In genomic region chr15:79242574-79243233, GRCm38 (mm10) we compare ENCODE assay signal across 9 mouse cellular contexts. TPM values are rescaled to one million over a fixed set of nuclear protein-coding genes. Genes with fewer than 3 reads are reported as not detected.
DNase-seq lines count a peak whose midpoint lies in the region; ATAC-seq and TF ChIP-seq lines count a peak whose summit lies in the region.
"Had no signal": no experiment of that assay in that cellular context is flagged by ENCODE, and none has a peak within 500 bp of the region (broad histone marks: within the 10 kb centered on the region; RNA-seq: fewer than 3 reads in every experiment).

No protein-coding gene starts in this region.

- no peak for DNase-seq in kidney, postnatal 0 days (ENCODE audit: low spot score)
- no peak for DNase-seq in kidney, postnatal 14 days
- no peak for DNase-seq in midbrain, postnatal 0 days (ENCODE audit: low spot score)
- no peak for DNase-seq in adrenal gland, adult 18-20 months (ENCODE audit: low spot score in 2 of 2)
- DNase-seq in layer of hippocampus, adult 8-10 months (ENCODE audit: low spot score in 2 of 2), result no peak
- no peak for DNase-seq in cerebellum, postnatal 14 days

- no peak for TF ChIP-seq CTCF in kidney, postnatal 0 days (IDR thresholded peaks at IDR 0.05; ENCODE audit: low read depth)
- no peak for TF ChIP-seq CTCF in intestine, postnatal 0 days (IDR thresholded peaks at IDR 0.05; ENCODE audit: low read depth)
- TF ChIP-seq CTCF in midbrain, postnatal 0 days (IDR thresholded peaks at IDR 0.05), result no peak

- H3K4me2 ChIP-seq in kidney, postnatal 0 days (ENCODE audit: low read length), result no peak overlapping the region
- no peak overlapping the region for H3K4me2 ChIP-seq in forebrain, embryonic 13.5 days
- no peak overlapping the region for H3K4me2 ChIP-seq in intestine, postnatal 0 days (replicated peaks; ENCODE audit: low read depth)
- no peak overlapping the region for H3K4me2 ChIP-seq in midbrain, postnatal 0 days (ENCODE audit: low read depth, low read length, poor library complexity, severe bottlenecking)

- H3K27me3 ChIP-seq in kidney, postnatal 0 days (ENCODE audit: insufficient read depth, low read length), result no peaks in the 10 kb centered on the region
- no peaks in the 10 kb centered on the region for H3K27me3 ChIP-seq in forebrain, embryonic 13.5 days
- H3K27me3 ChIP-seq in intestine, postnatal 0 days (replicated peaks; ENCODE audit: control insufficient read depth, insufficient read depth, low read length), result no peaks in the 10 kb centered on the region
- no peaks in the 10 kb centered on the region for H3K27me3 ChIP-seq in midbrain, postnatal 0 days (ENCODE audit: insufficient read depth, low read length)

- peak; percentile 18 for ATAC-seq in kidney, postnatal 0 days (replicated peaks; ENCODE audit: low FRiP score, low read depth)
- no peak; the same call in 1 of the 2 replicates for ATAC-seq in forebrain, embryonic 13.5 days
- peak; percentile 28 for ATAC-seq in intestine, postnatal 0 days
- peak; percentile 4; the same call in 1 of the 2 replicates for ATAC-seq in midbrain, postnatal 0 days (ENCODE audit: low FRiP score)

- no peak overlapping the region for H3K9ac ChIP-seq in kidney, postnatal 0 days (ENCODE audit: low read depth, low read length)
- H3K9ac ChIP-seq in forebrain, embryonic 13.5 days, result no peak overlapping the region
- no peak overlapping the region for H3K9ac ChIP-seq in intestine, postnatal 0 days (ENCODE audit: low read depth, low read length)
- no peak overlapping the region for H3K9ac ChIP-seq in midbrain, postnatal 0 days (replicated peaks; ENCODE audit: low read length, poor library complexity, severe bottlenecking)

- H3K27ac ChIP-seq in kidney, postnatal 0 days, result no peak overlapping the region
- H3K27ac ChIP-seq in forebrain, embryonic 13.5 days, result 0 out of 2 replicates have a peak overlapping the region, but pooled peaks have one; percentile 4
- H3K27ac ChIP-seq in intestine, postnatal 0 days (ENCODE audit: low read depth, low read length), result no peak overlapping the region; the same call in 1 of the 2 replicates
- H3K27ac ChIP-seq in midbrain, postnatal 0 days (ENCODE audit: low read depth, low read length), result peak overlapping the region; percentile 43; the same call in 1 of the 2 replicates

- H3K4me1 ChIP-seq in kidney, postnatal 0 days (replicated peaks; ENCODE audit: insufficient read depth, low read length), result no peaks in the 10 kb centered on the region
- peaks cover 13% of the 10 kb centered on the region for H3K4me1 ChIP-seq in forebrain, embryonic 13.5 days
- H3K4me1 ChIP-seq in intestine, postnatal 0 days (replicated peaks; ENCODE audit: control insufficient read depth, insufficient read depth, low read length), result no peaks in the 10 kb centered on the region
- H3K4me1 ChIP-seq in midbrain, postnatal 0 days (ENCODE audit: insufficient read depth, low read length), result no peaks in the 10 kb centered on the region

- no peaks in the 10 kb centered on the region for H3K9me3 ChIP-seq in kidney, postnatal 0 days (replicated peaks; ENCODE audit: low read length)
- H3K9me3 ChIP-seq in forebrain, embryonic 13.5 days (replicated peaks), result no peaks in the 10 kb centered on the region
- H3K9me3 ChIP-seq in intestine, postnatal 0 days (ENCODE audit: control insufficient read depth), result no peaks in the 10 kb centered on the region
- H3K9me3 ChIP-seq in midbrain, postnatal 0 days (ENCODE audit: low read length), result no peaks in the 10 kb centered on the region

- 66% methylated on average over 13 of the region's 13 CpGs for WGBS in kidney, postnatal 0 days
- WGBS in forebrain, embryonic 13.5 days, result 73% methylated on average over 13 of the region's 13 CpGs
- 71% methylated on average over 13 of the region's 13 CpGs for WGBS in intestine, postnatal 0 days
- 75% methylated on average over 13 of the region's 13 CpGs for WGBS in midbrain, postnatal 0 days

- peaks cover 42% of the 10 kb centered on the region for H3K36me3 ChIP-seq in kidney, postnatal 0 days (ENCODE audit: insufficient read depth, low read length)
- H3K36me3 ChIP-seq in forebrain, embryonic 13.5 days (ENCODE audit: poor library complexity, severe bottlenecking), result peaks cover 89% of the 10 kb centered on the region
- H3K36me3 ChIP-seq in intestine, postnatal 0 days (ENCODE audit: control insufficient read depth, insufficient read depth), result peaks cover 66% of the 10 kb centered on the region
- peaks cover 52% of the 10 kb centered on the region for H3K36me3 ChIP-seq in midbrain, postnatal 0 days (ENCODE audit: insufficient read depth, low read length)

- no peak overlapping the region for H3K4me3 ChIP-seq in kidney, postnatal 0 days (replicated peaks; ENCODE audit: low read depth, low read length)
- no peak overlapping the region for H3K4me3 ChIP-seq in forebrain, embryonic 13.5 days
- H3K4me3 ChIP-seq in intestine, postnatal 0 days (ENCODE audit: low read depth, low read length), result no peak overlapping the region
- no peak overlapping the region for H3K4me3 ChIP-seq in midbrain, postnatal 0 days (ENCODE audit: low read depth, low read length)

RNA-seq across cellular contexts. Expression of gene Slc16a8, which starts 11.9 kb away (rescaled TPM):
- polyA plus RNA-seq in kidney, postnatal 0 days (2015; fragmentation: Nextera tagmentation; extraction: Ambion mirVana), result 0.23 TPM in 1 of 2 replicates, not detected in the other
- 0.09 and 0.39 TPM in 2 replicates for polyA plus RNA-seq in forebrain, embryonic 13.5 days (2015; fragmentation: Nextera tagmentation; extraction: Ambion mirVana)
- polyA plus RNA-seq in intestine, postnatal 0 days (2015; fragmentation: Nextera tagmentation; extraction: Ambion mirVana), result 0.12 TPM in 1 of 2 replicates, not detected in the other
- total RNA-seq in midbrain, postnatal 0 days (2014; rRNA removed), result 0.93 TPM in 1 of 2 replicates, not detected in the other
- polyA plus RNA-seq in midbrain, postnatal 0 days (2015; fragmentation: Nextera tagmentation; extraction: Ambion mirVana), result 0.45 and 0.54 TPM in 2 replicates
- total RNA-seq in adrenal gland, adult 18-20 months (2021), result not detected
- total RNA-seq in layer of hippocampus, adult 8-10 months (2022), result under 1 TPM in 1 of 4 experiments, not detected in 3; 0.30 TPM
- total RNA-seq: liver, adult 2 months had no signal
- polyA plus RNA-seq: liver, adult 2 months had no signal

RNA-seq across cellular contexts. Expression of gene Gm49486, which starts 13.5 kb away (rescaled TPM):
- 0.33 and 0.42 TPM in 2 replicates for polyA plus RNA-seq in kidney, postnatal 0 days (2015; fragmentation: Nextera tagmentation; extraction: Ambion mirVana)
- 0.96 and 1.3 TPM in 2 replicates for polyA plus RNA-seq in forebrain, embryonic 13.5 days (2015; fragmentation: Nextera tagmentation; extraction: Ambion mirVana)
- 0.14 and 0.30 TPM in 2 replicates for polyA plus RNA-seq in intestine, postnatal 0 days (2015; fragmentation: Nextera tagmentation; extraction: Ambion mirVana)
- total RNA-seq in midbrain, postnatal 0 days (2014; rRNA removed), result 1.8 and 3.7 TPM in 2 replicates
- 1.1 and 2.0 TPM in 2 replicates for polyA plus RNA-seq in midbrain, postnatal 0 days (2015; fragmentation: Nextera tagmentation; extraction: Ambion mirVana)
- under 1 TPM in 1 of 2 experiments, not detected in 1; 0.29 TPM for total RNA-seq in adrenal gland, adult 18-20 months (2021)
- total RNA-seq in layer of hippocampus, adult 8-10 months (2022), result under 1 TPM; 0.20 to 0.77 (median 0.49) TPM
- total RNA-seq: liver, adult 2 months had no signal
- polyA plus RNA-seq: liver, adult 2 months had no signal

RNA-seq across cellular contexts. Expression of gene Pick1, which starts 13.7 kb away (rescaled TPM):
- 31.8 and 35.6 TPM in 2 replicates for polyA plus RNA-seq in kidney, postnatal 0 days (2015; fragmentation: Nextera tagmentation; extraction: Ambion mirVana)
- polyA plus RNA-seq in forebrain, embryonic 13.5 days (2015; fragmentation: Nextera tagmentation; extraction: Ambion mirVana), result 68.1 and 74.3 TPM in 2 replicates
- polyA plus RNA-seq in intestine, postnatal 0 days (2015; fragmentation: Nextera tagmentation; extraction: Ambion mirVana), result 21.9 and 24.6 TPM in 2 replicates
- 65.8 and 81.1 TPM in 2 replicates for total RNA-seq in midbrain, postnatal 0 days (2014; rRNA removed)
- 78.1 and 84.2 TPM in 2 replicates for polyA plus RNA-seq in midbrain, postnatal 0 days (2015; fragmentation: Nextera tagmentation; extraction: Ambion mirVana)
- 10 to 100 TPM; 15.7 to 18.4 TPM for total RNA-seq in adrenal gland, adult 18-20 months (2021)
- 10 to 100 TPM; 46.2 to 63.5 (median 50.6) TPM for total RNA-seq in layer of hippocampus, adult 8-10 months (2022)

RNA-seq across cellular contexts. Expression of gene Baiap2l2, which starts 42.6 kb away (rescaled TPM):
- 23.9 and 25.0 TPM in 2 replicates for polyA plus RNA-seq in kidney, postnatal 0 days (2015; fragmentation: Nextera tagmentation; extraction: Ambion mirVana)
- polyA plus RNA-seq in forebrain, embryonic 13.5 days (2015; fragmentation: Nextera tagmentation; extraction: Ambion mirVana), result 0.63 and 2.1 TPM in 2 replicates
- polyA plus RNA-seq in intestine, postnatal 0 days (2015; fragmentation: Nextera tagmentation; extraction: Ambion mirVana), result 19.3 and 21.3 TPM in 2 replicates
- total RNA-seq in midbrain, postnatal 0 days (2014; rRNA removed), result 3.0 and 3.1 TPM in 2 replicates
- 8.0 and 8.5 TPM in 2 replicates for polyA plus RNA-seq in midbrain, postnatal 0 days (2015; fragmentation: Nextera tagmentation; extraction: Ambion mirVana)
- under 1 TPM; 0.13 to 0.93 TPM for total RNA-seq in adrenal gland, adult 18-20 months (2021)
- total RNA-seq in layer of hippocampus, adult 8-10 months (2022), result 10 to 100 TPM in 2 of 4 experiments, 1 to 10 TPM in 2; 1.5 to 19.3 (median 10.9) TPM
- total RNA-seq: liver, adult 2 months had no signal

Comparison
In these comparisons a context has a peak if more than half of its experiments do, and no peak if none do; other contexts are left out.
1. H3K27ac ChIP-seq: peak in forebrain, embryonic 13.5 days (single experiment) and midbrain, postnatal 0 days (single experiment); none in kidney, postnatal 0 days (single experiment) and intestine, postnatal 0 days (single experiment).